Mouse (Mus musculus) cerebellum, postnatal 4 days (tissue): ENCODE results near the gene Ctrl.
"Not testable (repeated sequence)": the region's sequence is repeated elsewhere in the genome, so short reads cannot be mapped to it uniquely, and the experiment has no call there.

Experiments used
- DNase-seq, 2 experiments: peaks; one replicate each; pipeline ENCODE4 v3.0.0; 2022; ENCODE audit warnings: low spot score in 2 of 2, mixed read lengths in 1 of 2

The Ctrl gene

GRCm38 (mm10) chr8:105933762-105934161 lies at the start of gene Ctrl:
Ctrl (minus strand) TSS chr8:105933862.
- no peak for DNase-seq

- DNase-seq, result not testable (repeated sequence)
Measured at GRCm38 (mm10) chr8:105983406-105983805, 49.7 kb upstream of the Ctrl start.

DNA sequence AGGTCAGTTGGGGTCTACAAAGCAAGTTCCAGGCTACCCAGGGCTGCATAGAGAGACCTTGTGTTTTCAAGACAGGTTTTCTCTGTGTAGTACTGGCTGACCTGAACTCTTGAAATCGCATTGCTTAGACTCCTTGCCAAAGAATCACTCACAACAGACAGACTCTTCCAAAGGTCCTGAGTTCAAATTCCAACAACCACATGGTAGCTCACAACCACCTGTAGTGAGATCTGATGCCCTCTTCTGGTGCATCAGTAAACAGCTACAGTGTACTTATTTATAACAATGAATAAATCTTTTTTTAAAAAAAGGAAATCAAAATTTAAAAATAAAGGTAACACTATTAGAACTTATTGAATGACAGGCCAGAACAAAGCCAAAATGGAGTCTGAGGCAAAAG lies 47.5 kb upstream of the Ctrl start:
- DNase-seq, result no peak

- DNase-seq, result no peak
Measured at GRCm38 (mm10) chr8:105979325-105979724, 45.7 kb upstream of the Ctrl start, which contains the start of gene Dpep3. Dpep3 (minus strand) TSS chr8:105979429.

DNA sequence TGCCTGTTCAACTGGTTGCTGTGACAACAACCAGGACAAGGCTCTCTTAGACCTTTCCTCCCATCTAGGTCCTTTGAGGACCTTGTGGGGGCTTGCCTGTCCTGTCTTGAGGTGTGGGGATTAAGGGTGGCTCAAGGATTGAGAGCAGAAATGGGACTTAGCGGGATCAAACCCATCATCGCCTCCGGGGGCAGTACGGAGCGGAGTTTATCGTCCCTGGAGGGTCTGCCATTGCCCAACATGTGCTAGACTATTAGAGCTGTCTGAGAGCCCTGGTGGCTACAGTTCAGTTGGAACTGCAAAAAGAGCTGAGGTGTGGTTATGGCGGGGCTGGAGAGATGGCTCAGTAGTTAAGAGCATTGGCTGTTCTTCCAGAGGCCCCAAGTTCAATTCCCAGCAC lies 41.7 kb upstream of the Ctrl start:
- DNase-seq, result no peak

DNA sequence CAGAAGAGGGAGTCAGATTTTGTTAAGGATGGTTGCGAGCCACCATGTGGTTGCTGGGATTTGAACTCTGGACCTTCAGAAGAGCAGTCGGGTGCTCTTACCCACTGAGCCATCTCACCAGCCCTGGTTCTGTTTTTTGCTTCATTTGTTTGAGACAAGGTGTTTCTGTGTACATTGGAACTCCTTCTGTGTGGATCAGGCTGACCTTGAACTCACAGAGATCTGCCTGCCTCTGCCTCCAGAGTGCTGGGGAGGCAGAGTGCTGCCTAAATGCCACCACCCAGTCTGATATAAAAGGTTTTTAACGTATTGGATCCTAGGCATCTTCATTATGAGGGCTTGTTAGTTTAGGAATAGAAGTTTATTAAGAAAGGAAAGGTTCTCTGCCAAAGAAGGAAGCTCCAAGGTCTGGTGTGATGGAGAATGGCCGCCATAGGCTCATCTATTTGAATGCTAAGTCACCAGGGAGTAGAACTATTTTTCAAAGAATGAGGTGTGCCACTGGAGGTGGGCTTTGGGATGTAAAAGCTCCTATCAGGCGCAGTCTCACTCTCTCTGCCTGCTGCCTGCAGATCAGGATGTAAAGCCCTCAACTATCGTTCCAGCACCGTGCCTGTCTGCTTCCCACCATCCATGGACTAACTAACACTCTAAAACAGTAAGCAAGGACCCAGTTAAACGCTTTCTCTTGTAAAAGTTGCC lies 37.5 kb upstream of the Ctrl start:
- no peak for DNase-seq

DNA sequence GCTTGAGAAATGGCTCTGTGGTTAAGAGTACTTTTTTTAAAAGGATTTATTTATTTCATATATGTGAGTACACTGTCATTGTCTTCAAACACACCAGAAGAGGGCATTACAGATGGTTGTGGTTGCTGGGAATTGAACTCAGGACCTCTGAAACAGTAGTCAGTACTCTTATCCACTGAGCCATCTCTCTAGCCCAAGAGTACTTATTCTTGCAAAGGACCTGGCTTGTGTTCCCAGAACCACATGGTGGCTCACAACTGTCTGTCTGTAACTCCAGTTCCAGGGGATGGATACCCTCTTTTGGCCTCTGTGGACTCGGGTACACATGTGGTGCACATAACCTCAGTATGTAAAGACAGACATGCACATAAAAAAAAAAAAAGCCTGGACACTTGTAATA lies 35.7 kb upstream of the Ctrl start:
- no peak for DNase-seq

DNA sequence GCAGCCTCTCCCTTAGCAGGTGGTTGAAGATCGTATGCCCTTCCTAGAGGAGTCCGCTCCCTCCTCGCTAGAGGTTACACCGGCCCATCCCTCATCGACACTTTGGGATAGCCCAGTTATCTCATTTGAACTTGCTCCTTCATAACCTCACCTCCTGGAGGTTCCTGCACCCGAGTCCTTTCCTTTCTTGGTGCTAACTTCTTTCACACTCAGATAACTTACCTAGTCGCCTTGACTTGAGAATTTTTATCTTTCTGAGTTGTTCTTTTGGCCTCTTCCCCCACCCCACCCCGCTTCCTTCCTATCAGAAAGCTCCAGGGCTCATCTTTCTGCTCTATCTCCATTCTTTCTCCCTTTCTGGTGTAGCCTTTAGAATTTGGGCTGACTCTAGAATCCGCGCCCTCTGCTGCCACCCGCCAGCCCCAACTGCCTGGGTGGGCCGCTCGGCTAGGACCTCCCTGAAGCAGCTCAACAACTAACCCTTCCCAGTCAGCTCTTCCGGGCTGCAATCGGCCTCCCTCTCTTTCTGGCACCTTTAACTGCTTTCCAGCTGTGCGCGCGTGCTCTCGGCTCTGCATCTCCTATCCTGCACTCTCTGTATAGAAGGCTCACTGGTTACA lies 33.1 kb upstream of the Ctrl start:
- peak in 1 of 2 experiments; percentile 29 for DNase-seq

- peak in 1 of 2 experiments; percentile 58 for DNase-seq
Measured at GRCm38 (mm10) chr8:105965905-105966341, 32.3 kb upstream of the Ctrl start, which contains the start of gene Slc12a4. Slc12a4 (minus strand) TSS chr8:105966097.

DNA sequence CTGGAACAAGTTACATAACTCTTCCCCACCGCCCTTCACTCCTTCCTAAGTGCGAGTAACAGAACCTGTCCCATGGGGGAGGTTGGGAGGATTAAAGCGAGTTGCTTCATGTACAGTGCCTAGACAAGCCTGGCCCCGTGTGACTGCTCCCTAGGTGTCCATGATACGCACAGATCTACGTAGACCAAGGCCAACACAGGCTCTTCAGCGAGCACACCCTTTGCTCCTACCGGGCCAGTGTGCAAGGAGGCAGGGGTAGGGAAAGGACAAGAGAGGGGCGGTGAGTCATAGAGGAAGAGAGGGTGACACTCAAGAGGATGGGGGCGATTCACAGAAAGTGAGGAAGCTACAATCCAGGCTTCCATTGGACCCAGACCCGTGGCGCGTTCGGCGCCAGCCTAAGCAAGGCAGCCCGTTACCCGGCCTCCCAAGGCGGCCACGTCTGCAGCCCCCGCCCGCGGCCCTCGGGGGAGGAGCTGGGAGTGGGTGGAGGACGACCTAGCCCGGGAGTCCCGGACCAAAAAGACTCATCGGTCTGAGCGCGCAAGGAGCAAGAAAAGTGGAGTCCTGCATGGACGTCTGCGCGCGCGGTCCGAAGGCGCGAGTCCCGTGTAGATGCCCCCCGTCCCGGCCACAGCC lies 31.7 kb upstream of the Ctrl start:
- peak in 1 of 2 experiments; percentile 31 for DNase-seq

- DNase-seq, result no peak
Measured at GRCm38 (mm10) chr8:105964506-105965265, 31.0 kb upstream of the Ctrl start.

GRCm38 (mm10) chr8:105961536-105961935 lies 27.9 kb upstream of the Ctrl start:
- DNase-seq, result no peak

- DNase-seq, result no peak
Measured at GRCm38 (mm10) chr8:105961101-105961500, 27.4 kb upstream of the Ctrl start.

- DNase-seq, result peak in 1 of 2 experiments; percentile 62
Measured at GRCm38 (mm10) chr8:105959350-105959749, 25.7 kb upstream of the Ctrl start.

DNA sequence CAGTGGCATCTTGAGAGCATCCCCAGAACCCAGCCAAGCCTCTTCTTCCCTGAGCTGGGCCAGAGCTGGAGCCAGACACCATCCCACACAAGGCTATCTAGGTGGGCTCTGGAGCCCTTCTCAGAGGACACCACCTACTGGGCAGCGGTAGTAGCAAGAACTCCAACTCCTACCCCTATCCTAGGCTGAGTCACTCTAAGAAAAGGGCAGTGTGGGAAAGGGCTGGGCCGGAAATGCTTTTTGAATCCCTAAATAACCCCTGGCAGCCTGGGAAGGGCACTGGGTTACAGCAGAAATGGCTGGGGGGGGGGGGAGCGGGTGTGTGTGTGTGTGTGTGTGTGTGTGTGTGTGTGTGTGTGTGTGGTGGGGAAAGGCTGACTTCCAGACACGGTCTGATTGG lies 24.2 kb upstream of the Ctrl start:
- no peak for DNase-seq

- no peak for DNase-seq
Measured at GRCm38 (mm10) chr8:105956556-105956955, 22.9 kb upstream of the Ctrl start.

DNA sequence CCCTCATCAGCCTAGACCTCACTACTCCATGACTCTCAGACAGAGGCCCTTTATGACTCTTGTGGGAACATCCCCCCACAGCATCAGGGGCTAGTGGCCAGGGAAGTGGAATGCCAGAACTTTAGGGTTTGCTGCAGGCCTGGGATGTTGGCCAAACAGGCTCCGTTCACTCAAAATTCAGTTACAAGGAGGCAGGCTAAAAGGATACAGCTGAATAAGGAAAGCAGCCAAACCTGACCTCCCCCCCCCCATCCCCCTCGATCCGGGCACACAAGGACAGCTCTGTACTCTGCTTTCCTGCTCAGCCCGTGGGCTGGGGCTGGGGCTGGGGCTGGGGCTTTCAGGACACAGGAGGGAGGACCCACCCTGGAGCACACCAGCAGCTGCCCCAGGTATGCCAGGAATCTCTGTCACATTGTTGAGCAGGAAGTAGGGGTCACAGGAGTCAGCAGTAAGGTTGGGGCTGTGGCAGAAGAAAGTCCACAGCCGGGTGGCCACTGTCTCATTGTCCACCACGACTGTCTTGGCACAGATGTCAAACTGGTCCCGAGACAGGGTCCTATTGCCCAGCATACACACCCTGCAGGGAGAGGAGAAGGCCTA lies 17.5 kb upstream of the Ctrl start:
- DNase-seq, result no peak

- peak in 1 of 2 experiments; percentile 59 for DNase-seq
Measured at GRCm38 (mm10) chr8:105949350-105949749, 15.7 kb upstream of the Ctrl start.

DNA sequence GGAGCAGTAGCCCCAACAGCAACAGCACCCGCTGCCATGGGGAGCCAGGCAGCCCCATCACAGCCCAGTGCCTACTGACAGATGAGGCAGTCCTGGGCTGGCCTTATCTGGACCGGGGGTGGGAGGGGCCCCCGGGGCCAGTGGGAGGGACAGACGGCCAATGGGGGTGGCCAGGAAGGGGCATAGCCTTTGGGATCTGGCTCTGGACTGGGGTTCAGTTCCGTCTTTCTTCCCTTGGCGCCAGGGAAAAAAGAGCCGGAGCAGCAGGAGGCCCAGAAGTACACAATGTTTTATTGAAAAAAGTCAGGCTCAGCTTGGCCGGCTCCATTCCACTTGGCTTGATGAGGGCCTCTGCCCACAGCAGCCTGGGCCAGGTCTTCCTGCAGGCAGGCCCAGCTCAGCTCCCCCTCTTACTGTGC lies 9.7 kb upstream of the Ctrl start, which contains the start of gene Lcat:
TSS of gene Lcat (minus strand) at position 62 of the 419 bp plus-strand sequence.
- DNase-seq, result no peak

- no peak for DNase-seq
Measured at GRCm38 (mm10) chr8:105942542-105942941, 8.9 kb upstream of the Ctrl start.

DNA sequence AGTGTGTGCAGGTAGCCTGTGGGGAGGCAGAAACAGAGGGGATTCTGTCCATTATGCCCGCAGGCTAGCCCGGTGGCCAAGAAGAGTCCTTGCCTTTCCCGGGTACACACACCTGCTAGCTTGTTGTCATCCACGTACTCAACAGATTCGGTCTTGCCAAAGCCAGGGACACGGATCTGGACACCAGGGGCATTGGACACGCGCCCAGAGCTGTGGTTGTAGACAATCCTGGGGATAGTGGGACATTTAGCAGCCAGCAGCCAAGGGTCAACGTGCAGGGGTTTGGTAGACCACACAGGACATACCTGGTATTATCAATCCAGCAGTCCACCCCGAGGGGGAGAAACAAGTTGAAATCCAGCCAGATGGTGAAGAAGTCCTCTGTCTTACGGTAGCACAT lies 8.4 kb upstream of the Ctrl start:
- no peak for DNase-seq

- no peak for DNase-seq
Measured at GRCm38 (mm10) chr8:105938306-105938669, 4.6 kb upstream of the Ctrl start, which contains the start of gene Psmb10. Psmb10 (minus strand) TSS chr8:105938444.
